Mouse (Mus musculus): Measurements from ENCODE around the gene Bicral. TPM values are rescaled to one million over a fixed set of nuclear protein-coding genes. Genes with fewer than 3 reads are reported as not detected.
"Not testable (repeated sequence)": the region's sequence is repeated elsewhere in the genome, so short reads cannot be mapped to it uniquely, and the experiment has no call there.

Bicral gene
- polyA plus RNA-seq, 1 experiment from 2014 or later = 10.5 TPM

DNA sequence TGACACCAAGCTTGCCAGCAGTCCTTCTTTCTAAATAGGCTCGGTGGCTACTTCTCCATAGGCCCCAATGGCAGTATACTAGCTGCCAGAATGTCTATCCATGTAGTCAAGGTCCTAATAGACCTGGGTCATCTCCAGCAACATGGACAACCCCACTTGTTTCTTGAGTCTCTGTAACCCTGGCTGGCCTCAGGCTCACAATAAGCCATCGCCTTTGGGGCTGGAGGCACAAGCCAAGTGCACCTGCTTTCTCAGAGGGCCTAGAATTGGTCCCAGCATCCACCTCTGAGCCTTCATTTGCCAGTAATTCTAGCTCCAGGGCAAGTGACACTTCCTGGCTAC lies 84.2 kb downstream of the Bicral start:
- Histone ChIP-seq H3K9ac (no peak overlapping the region), H3K9me3 (no peaks in the 10 kb centered on the region), H3K4me3 (no peak overlapping the region), H3K27ac (no peak overlapping the region), H3K4me1 (peaks cover 23% of the 10 kb centered on the region), H3K27me3 (replicated peaks) (no peaks in the 10 kb centered on the region), H3K4me2 (peak overlapping the region; percentile 97; the same call in 1 of the 2 replicates), H3K36me3 (replicated peaks) (peaks cover 44% of the 10 kb centered on the region)
- ATAC-seq (replicated peaks) = no peak
- 42% methylated on average over 2 of the region's 2 CpGs for WGBS

DNA sequence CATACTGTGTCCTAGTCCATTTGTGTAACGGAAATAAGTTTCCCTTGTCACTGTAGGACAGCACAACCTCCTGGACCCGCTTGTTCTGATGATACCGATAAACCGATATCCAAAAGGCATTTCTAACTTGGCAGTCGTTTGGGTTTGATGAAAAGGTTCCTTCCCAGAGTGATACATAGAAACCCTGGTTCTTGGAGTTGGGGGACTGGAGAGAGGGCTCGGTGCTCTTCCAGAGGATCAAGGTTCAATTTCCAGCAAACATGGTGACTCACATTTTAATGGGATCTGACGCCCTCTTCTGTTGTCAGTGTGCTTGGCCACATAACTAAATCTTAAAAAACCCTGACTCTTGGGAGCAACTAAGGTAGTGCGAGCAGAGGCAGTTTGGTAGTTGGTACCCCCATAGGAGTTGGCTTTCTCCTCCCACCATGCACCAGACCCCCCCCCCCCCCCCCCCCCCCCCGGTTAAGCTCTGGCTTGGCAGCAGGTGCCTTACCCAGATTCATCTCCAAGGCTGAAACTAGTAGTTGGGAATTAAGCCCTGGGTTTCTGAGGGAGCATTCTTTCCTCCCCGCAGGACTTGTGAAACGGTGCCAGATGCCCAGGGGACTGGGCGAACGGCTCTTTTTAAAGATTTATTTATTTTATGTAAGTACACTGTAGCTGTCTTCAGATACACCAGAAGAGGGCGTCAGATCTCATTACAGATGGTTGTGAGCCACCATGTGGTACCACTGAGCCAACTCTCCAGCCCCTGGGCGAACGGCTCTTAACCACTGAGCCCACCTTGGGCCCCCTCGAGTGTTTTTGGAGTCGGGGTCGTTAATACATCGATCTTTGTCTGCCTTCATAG lies 84.8 kb downstream of the Bicral start:
- Histone ChIP-seq H3K9me3 (no peaks in the 10 kb centered on the region), H3K27ac (peak overlapping the region; percentile 84), H3K36me3 (replicated peaks) (peaks cover 38% of the 10 kb centered on the region), H3K4me2 (peak overlapping the region; percentile 97), H3K4me3 (peak overlapping the region; percentile 86), H3K9ac (peak overlapping the region; percentile 83), H3K27me3 (replicated peaks) (no peaks in the 10 kb centered on the region), H3K4me1 (peaks cover 23% of the 10 kb centered on the region)
- WGBS = 10% methylated on average over 19 of the region's 20 CpGs
- ATAC-seq (replicated peaks) = no peak; the same call in 1 of the 2 replicates

DNA sequence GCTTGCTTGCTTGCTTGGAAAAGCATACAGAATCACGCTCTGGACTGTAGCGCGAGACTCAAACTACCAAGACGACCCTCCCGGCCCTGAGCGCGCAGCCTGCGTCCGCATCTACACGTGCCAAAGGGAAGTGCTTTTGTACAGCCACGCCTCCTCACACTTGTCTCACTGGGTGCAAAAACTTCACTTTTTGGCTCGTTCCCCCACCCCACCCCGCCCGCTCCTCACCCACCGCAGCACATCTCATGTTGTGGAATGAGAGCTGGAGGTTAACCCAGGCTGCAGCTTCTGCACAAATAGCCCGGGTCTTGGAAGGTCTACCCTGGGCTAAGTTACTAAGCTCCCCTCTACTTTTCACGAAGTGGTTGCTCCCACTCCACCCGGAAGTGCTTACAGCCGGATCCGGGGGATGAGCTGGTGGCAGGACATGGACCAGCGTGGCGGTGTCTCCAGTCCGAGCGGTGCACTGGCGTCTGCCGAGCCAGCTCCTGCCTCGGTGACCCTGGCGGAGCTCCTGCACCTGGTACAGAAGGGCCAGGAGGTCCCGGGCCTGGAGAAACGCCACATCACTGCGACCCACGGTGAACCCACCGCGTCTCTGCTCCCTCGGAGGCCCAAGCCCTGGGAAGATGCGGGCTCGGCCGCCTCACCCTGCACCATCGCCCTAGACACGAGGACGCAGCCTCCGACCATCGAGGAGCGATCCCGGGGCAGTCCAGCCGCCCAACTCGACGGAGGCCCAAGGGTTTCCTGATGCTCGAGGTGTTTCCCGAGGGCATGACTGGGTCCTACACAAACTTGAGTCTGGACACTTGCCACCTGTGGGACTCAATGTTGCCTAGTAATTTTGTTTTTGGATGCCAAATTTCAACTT lies 85.6 kb downstream of the Bicral start, which contains the start of gene 2310039H08Rik:
TSS of gene 2310039H08Rik (plus strand) at position 232 of the 874 bp plus-strand sequence.
- Histone ChIP-seq H3K4me1 (peaks cover 23% of the 10 kb centered on the region), H3K9me3 (no peaks in the 10 kb centered on the region), H3K36me3 (replicated peaks) (peaks cover 31% of the 10 kb centered on the region), H3K4me2 (peak within 1 kb of the TSS; percentile 97), H3K4me3 (peak within 1 kb of the TSS; percentile 86), H3K9ac (peak within 1 kb of the TSS; percentile 83), H3K27me3 (replicated peaks) (no peaks in the 10 kb centered on the region), H3K27ac (peak within 1 kb of the TSS; percentile 84)
- WGBS = under 1% methylated on average over 50 of the region's 50 CpGs
- ATAC-seq (replicated peaks) = peak; percentile 93

- Histone ChIP-seq H3K9me3 (no peaks in the 10 kb centered on the region), H3K9ac (peak overlapping the region; percentile 83; the same call in 1 of the 2 replicates), H3K36me3 (replicated peaks) (peaks cover 25% of the 10 kb centered on the region), H3K27me3 (replicated peaks) (no peaks in the 10 kb centered on the region), H3K4me2 (peak overlapping the region; percentile 97), H3K4me1 (peaks cover 23% of the 10 kb centered on the region), H3K27ac (peak overlapping the region; percentile 84), H3K4me3 (peak overlapping the region; percentile 86)
- peak; percentile 59 for ATAC-seq (replicated peaks)
- WGBS = 8% methylated on average over 5 of the region's 5 CpGs
Observed at GRCm38 (mm10) chr17:46772038-46772403, 86.3 kb downstream of the Bicral start.

GRCm38 (mm10) chr17:46771616-46772015 lies 86.7 kb downstream of the Bicral start:
- Histone ChIP-seq H3K27ac (peak overlapping the region; percentile 84; the same call in 1 of the 2 replicates), H3K9ac (peak overlapping the region; percentile 83; the same call in 1 of the 2 replicates), H3K4me2 (peak overlapping the region; percentile 97), H3K4me3 (peak overlapping the region; percentile 86), H3K9me3 (no peaks in the 10 kb centered on the region), H3K36me3 (replicated peaks) (peaks cover 22% of the 10 kb centered on the region), H3K4me1 (peaks cover 23% of the 10 kb centered on the region), H3K27me3 (replicated peaks) (no peaks in the 10 kb centered on the region)
- 64% methylated on average over 17 of the region's 17 CpGs for WGBS
- no peak for ATAC-seq (replicated peaks)

DNA sequence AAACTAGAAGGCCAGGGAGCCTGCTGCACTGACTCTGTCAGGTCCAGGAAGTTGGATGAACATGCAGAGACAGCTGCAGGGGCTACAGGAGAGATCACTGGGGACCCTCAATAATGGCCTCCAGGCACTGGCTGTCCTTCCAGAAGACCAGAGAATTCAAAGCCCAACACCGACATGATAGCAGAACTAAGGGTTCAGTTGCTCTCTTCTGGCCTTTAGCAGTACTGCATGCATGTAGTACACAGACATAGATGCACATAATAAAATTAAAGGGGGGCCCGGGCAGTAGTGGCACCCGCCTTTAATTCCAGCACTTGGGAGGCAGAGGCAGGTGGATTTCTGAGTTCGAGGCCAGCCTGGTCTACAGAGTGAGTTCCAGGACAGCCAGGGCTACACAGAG lies 87.3 kb downstream of the Bicral start:
- Histone ChIP-seq H3K36me3 (replicated peaks) (peaks cover 16% of the 10 kb centered on the region), H3K9ac (no peak overlapping the region), H3K9me3 (no peaks in the 10 kb centered on the region), H3K4me3 (no peak overlapping the region), H3K27ac (no peak overlapping the region), H3K4me2 (no peak overlapping the region), H3K27me3 (replicated peaks) (no peaks in the 10 kb centered on the region), H3K4me1 (peaks cover 23% of the 10 kb centered on the region)
- 81% methylated on average over 4 of the region's 4 CpGs for WGBS
- no peak for ATAC-seq (replicated peaks)

GRCm38 (mm10) chr17:46770546-46770945 lies 87.7 kb downstream of the Bicral start:
- H3K36me3 ChIP-seq (replicated peaks) = peaks cover 11% of the 10 kb centered on the region
- 90% methylated on average over 11 of the region's 11 CpGs for WGBS
- H3K27me3 ChIP-seq (replicated peaks) = no peaks in the 10 kb centered on the region
- H3K9ac ChIP-seq = no peak overlapping the region
- no peaks in the 10 kb centered on the region for H3K9me3 ChIP-seq
- no peak overlapping the region for H3K27ac ChIP-seq
- no peak overlapping the region for H3K4me2 ChIP-seq
- no peak overlapping the region for H3K4me3 ChIP-seq
- H3K4me1 ChIP-seq = peaks cover 23% of the 10 kb centered on the region
- ATAC-seq (replicated peaks) = no peak

DNA sequence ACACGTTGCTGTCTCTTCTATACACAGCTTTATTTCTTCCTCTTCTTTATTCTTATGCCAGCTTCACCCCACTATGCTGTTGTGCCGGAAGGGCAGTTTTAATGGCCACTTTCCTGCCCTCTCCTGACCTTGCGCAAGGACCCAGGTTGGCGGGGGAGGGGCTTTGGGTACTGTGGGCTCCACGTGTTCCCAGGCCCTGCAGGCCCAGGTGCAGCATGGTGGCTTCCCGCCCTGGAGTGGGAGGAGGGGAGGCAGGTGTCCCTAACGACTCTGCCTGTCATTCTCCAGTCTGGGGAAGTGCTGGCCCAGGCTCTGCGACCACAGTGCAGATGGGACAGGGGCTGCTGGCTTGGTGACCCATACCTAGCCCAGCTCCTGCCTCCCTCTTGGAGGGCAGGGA lies 90.4 kb downstream of the Bicral start:
- H3K27me3 ChIP-seq (replicated peaks) = no peaks in the 10 kb centered on the region
- no peak overlapping the region for H3K27ac ChIP-seq
- no peak overlapping the region for H3K9ac ChIP-seq
- H3K4me3 ChIP-seq = no peak overlapping the region
- H3K9me3 ChIP-seq = no peaks in the 10 kb centered on the region
- H3K36me3 ChIP-seq (replicated peaks) = no peaks in the 10 kb centered on the region
- H3K4me2 ChIP-seq = no peak overlapping the region
- ATAC-seq (replicated peaks) = no peak
- WGBS = 62% methylated on average over 8 of the region's 8 CpGs
- H3K4me1 ChIP-seq = peaks cover 7% of the 10 kb centered on the region

- ATAC-seq (replicated peaks); H3K4me1 ChIP-seq; H3K4me3 ChIP-seq; H3K4me2 ChIP-seq; H3K36me3 ChIP-seq (replicated peaks); H3K9me3 ChIP-seq; H3K9ac ChIP-seq; H3K27ac ChIP-seq; H3K27me3 ChIP-seq (replicated peaks): not testable (repeated sequence)
- 67% methylated on average over 9 of the region's 9 CpGs for WGBS
Observed at GRCm38 (mm10) chr17:46764916-46765315, 93.4 kb downstream of the Bicral start.

DNA sequence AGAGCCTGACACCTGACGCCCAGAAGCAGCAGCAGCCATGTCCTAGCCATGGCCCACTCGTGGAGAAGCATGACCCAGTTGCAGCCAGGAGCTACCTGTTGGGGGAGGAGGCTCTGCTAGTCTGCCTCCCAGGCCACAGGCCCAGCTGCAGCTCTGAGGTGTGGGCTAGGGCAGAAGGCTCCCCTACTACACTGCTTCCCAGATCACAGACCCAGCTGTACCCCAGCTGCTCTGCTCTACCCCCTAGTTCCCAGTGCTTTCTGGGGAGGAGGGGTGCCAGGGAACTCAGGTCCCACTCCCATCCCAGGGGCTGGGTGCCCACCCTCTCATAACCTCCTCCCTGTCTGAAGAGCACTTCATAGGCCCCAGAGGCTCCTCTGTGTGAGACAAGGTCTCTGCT lies 94.7 kb downstream of the Bicral start, which contains the start of gene Ptcra:
TSS of gene Ptcra (minus strand) at position 169 of the 400 bp plus-strand sequence.
- Histone ChIP-seq H3K27me3 (replicated peaks) (no peaks in the 10 kb centered on the region), H3K4me2 (no peak within 1 kb of the TSS), H3K36me3 (replicated peaks) (no peaks in the 10 kb centered on the region), H3K9me3 (no peaks in the 10 kb centered on the region), H3K4me3 (no peak within 1 kb of the TSS), H3K9ac (no peak within 1 kb of the TSS), H3K4me1 (no peaks in the 10 kb centered on the region), H3K27ac (no peak within 1 kb of the TSS)
- 66% methylated on average over 2 of the region's 2 CpGs for WGBS
- ATAC-seq (replicated peaks) = no peak

DNA sequence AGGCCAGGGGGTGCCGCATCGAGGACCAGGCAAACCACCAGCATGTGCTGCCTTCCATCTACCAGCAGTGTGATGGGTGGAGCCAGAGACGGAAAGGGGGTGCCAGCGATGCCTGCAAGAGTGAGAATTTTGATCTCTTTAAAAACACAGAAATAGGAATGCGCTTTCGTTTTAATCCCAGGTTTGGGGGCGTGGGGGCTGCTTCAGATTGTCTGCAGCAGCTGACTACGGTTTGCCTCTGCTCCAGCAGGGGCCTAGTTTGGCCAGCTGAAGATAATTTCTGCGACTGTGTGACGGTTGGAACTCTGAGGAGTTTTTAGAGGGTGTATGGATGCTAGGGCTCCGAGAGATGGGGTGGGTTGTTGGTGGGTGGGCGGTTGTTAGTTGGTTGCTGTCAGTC lies 99.5 kb downstream of the Bicral start:
- ATAC-seq (replicated peaks) = no peak
- H3K27me3 ChIP-seq (replicated peaks) = no peaks in the 10 kb centered on the region
- WGBS = 85% methylated on average over 12 of the region's 12 CpGs
- H3K9me3 ChIP-seq = no peaks in the 10 kb centered on the region
- H3K4me3 ChIP-seq = no peak overlapping the region
- no peak overlapping the region for H3K27ac ChIP-seq
- no peak overlapping the region for H3K9ac ChIP-seq
- H3K4me2 ChIP-seq = no peak overlapping the region
- no peaks in the 10 kb centered on the region for H3K4me1 ChIP-seq
- no peaks in the 10 kb centered on the region for H3K36me3 ChIP-seq (replicated peaks)
